Mouse (Mus musculus): Measurements from ENCODE around the gene Fgd3. TPM values are rescaled to one million over a fixed set of nuclear protein-coding genes. Genes with fewer than 3 reads are reported as not detected.
A peak's percentile ranks its signal among the peaks of the same experiment; 100 is the strongest.

Gene Fgd3
- total and polyA plus RNA-seq, 2 experiments from 2014 or later: 2.1 to 12.0 TPM

GRCm38 (mm10) chr13:49247232-49247739, 72.8 kb downstream of the Fgd3 start:
- DNase-seq (ENCODE audit: low spot score) (no peak), ATAC-seq (ENCODE audit: low FRiP score) (no peak)
- Histone ChIP-seq H3K4me2 (ENCODE audit: low read depth, low read length, poor library complexity, severe bottlenecking) (peak overlapping the region; percentile 59), H3K4me1 (ENCODE audit: insufficient read depth, low read length) (peaks cover 6% of the 10 kb centered on the region; the same call in 1 of the 2 replicates), H3K9me3 (ENCODE audit: low read length) (no peaks in the 10 kb centered on the region), H3K9ac (replicated peaks; ENCODE audit: low read length, poor library complexity, severe bottlenecking) (no peak overlapping the region), H3K27ac (ENCODE audit: low read depth, low read length) (no peak overlapping the region), H3K27me3 (ENCODE audit: insufficient read depth, low read length) (peaks cover 23% of the 10 kb centered on the region), H3K4me3 (ENCODE audit: low read depth, low read length) (peak overlapping the region; percentile 31; the same call in 1 of the 2 replicates), H3K36me3 (ENCODE audit: insufficient read depth, low read length) (no peaks in the 10 kb centered on the region)
- no peak for TF ChIP-seq CTCF (IDR thresholded peaks at IDR 0.05)
- WGBS: 42% methylated on average over 12 of the region's 12 CpGs

- H3K36me3 ChIP-seq (ENCODE audit: insufficient read depth, low read length): no peaks in the 10 kb centered on the region
- ATAC-seq (ENCODE audit: low FRiP score): no peak
- TF ChIP-seq CTCF (IDR thresholded peaks at IDR 0.05): no peak
Observed at GRCm38 (mm10) chr13:49246626-49247025, 73.5 kb downstream of the Fgd3 start.

GRCm38 (mm10) chr13:49246011-49246410, 74.1 kb downstream of the Fgd3 start:
- Histone ChIP-seq H3K4me2 (ENCODE audit: low read depth, low read length, poor library complexity, severe bottlenecking) (no peak overlapping the region), H3K27ac (ENCODE audit: low read depth, low read length) (no peak overlapping the region), H3K27me3 (ENCODE audit: insufficient read depth, low read length) (peaks cover 23% of the 10 kb centered on the region), H3K4me1 (ENCODE audit: insufficient read depth, low read length) (peaks cover 6% of the 10 kb centered on the region; the same call in 1 of the 2 replicates), H3K36me3 (ENCODE audit: insufficient read depth, low read length) (no peaks in the 10 kb centered on the region), H3K4me3 (ENCODE audit: low read depth, low read length) (no peak overlapping the region), H3K9ac (replicated peaks; ENCODE audit: low read length, poor library complexity, severe bottlenecking) (no peak overlapping the region), H3K9me3 (ENCODE audit: low read length) (no peaks in the 10 kb centered on the region)
- no peak for TF ChIP-seq CTCF (IDR thresholded peaks at IDR 0.05)
- DNase-seq (ENCODE audit: low spot score) (no peak), ATAC-seq (ENCODE audit: low FRiP score) (no peak)
- WGBS: 69% methylated on average over 3 of the region's 3 CpGs

More at GRCm38 (mm10) chr13:49246626-49247025, 73.5 kb downstream of the Fgd3 start:
- Histone ChIP-seq H3K27me3 (ENCODE audit: insufficient read depth, low read length) (peaks cover 23% of the 10 kb centered on the region), H3K9me3 (ENCODE audit: low read length) (no peaks in the 10 kb centered on the region), H3K27ac (ENCODE audit: low read depth, low read length) (no peak overlapping the region), H3K4me2 (ENCODE audit: low read depth, low read length, poor library complexity, severe bottlenecking) (no peak overlapping the region), H3K9ac (replicated peaks; ENCODE audit: low read length, poor library complexity, severe bottlenecking) (no peak overlapping the region), H3K4me3 (ENCODE audit: low read depth, low read length) (no peak overlapping the region), H3K4me1 (ENCODE audit: insufficient read depth, low read length) (peaks cover 6% of the 10 kb centered on the region; the same call in 1 of the 2 replicates)
- 78% methylated on average over 2 of the region's 2 CpGs for WGBS
- no peak for DNase-seq (ENCODE audit: low spot score)

GRCm38 (mm10) chr13:49245251-49245650, 74.9 kb downstream of the Fgd3 start:
- 57% methylated on average over 4 of the region's 4 CpGs for WGBS

GRCm38 (mm10) chr13:49243492-49243891, 76.6 kb downstream of the Fgd3 start:
- Histone ChIP-seq H3K36me3 (ENCODE audit: insufficient read depth, low read length) (no peaks in the 10 kb centered on the region), H3K4me1 (ENCODE audit: insufficient read depth, low read length) (peaks cover 6% of the 10 kb centered on the region; the same call in 1 of the 2 replicates), H3K9me3 (ENCODE audit: low read length) (no peaks in the 10 kb centered on the region), H3K4me3 (ENCODE audit: low read depth, low read length) (no peak overlapping the region), H3K27ac (ENCODE audit: low read depth, low read length) (no peak overlapping the region), H3K27me3 (ENCODE audit: insufficient read depth, low read length) (peaks cover 22% of the 10 kb centered on the region), H3K4me2 (ENCODE audit: low read depth, low read length, poor library complexity, severe bottlenecking) (no peak overlapping the region), H3K9ac (replicated peaks; ENCODE audit: low read length, poor library complexity, severe bottlenecking) (no peak overlapping the region)
- no peak for DNase-seq (ENCODE audit: low spot score)
- TF ChIP-seq CTCF (IDR thresholded peaks at IDR 0.05): no peak
- 91% methylated on average over 2 of the region's 2 CpGs for WGBS
- ATAC-seq (ENCODE audit: low FRiP score): no peak

More at GRCm38 (mm10) chr13:49245251-49245650, 74.9 kb downstream of the Fgd3 start:
- H3K36me3 ChIP-seq (ENCODE audit: insufficient read depth, low read length): no peaks in the 10 kb centered on the region
- no peaks in the 10 kb centered on the region for H3K9me3 ChIP-seq (ENCODE audit: low read length)
- TF ChIP-seq CTCF (IDR thresholded peaks at IDR 0.05): no peak
- H3K27ac ChIP-seq (ENCODE audit: low read depth, low read length): no peak overlapping the region
- no peak for ATAC-seq (ENCODE audit: low FRiP score)
- H3K4me1 ChIP-seq (ENCODE audit: insufficient read depth, low read length): peaks cover 6% of the 10 kb centered on the region; the same call in 1 of the 2 replicates
- no peak overlapping the region for H3K4me3 ChIP-seq (ENCODE audit: low read depth, low read length)
- DNase-seq (ENCODE audit: low spot score): no peak
- H3K9ac ChIP-seq (replicated peaks; ENCODE audit: low read length, poor library complexity, severe bottlenecking): no peak overlapping the region
- H3K27me3 ChIP-seq (ENCODE audit: insufficient read depth, low read length): peaks cover 23% of the 10 kb centered on the region
- no peak overlapping the region for H3K4me2 ChIP-seq (ENCODE audit: low read depth, low read length, poor library complexity, severe bottlenecking)

- Histone ChIP-seq H3K4me3 (ENCODE audit: low read depth, low read length) (no peak overlapping the region), H3K4me2 (ENCODE audit: low read depth, low read length, poor library complexity, severe bottlenecking) (no peak overlapping the region), H3K27ac (ENCODE audit: low read depth, low read length) (no peak overlapping the region), H3K36me3 (ENCODE audit: insufficient read depth, low read length) (no peaks in the 10 kb centered on the region), H3K9ac (replicated peaks; ENCODE audit: low read length, poor library complexity, severe bottlenecking) (no peak overlapping the region), H3K27me3 (ENCODE audit: insufficient read depth, low read length) (peaks cover 12% of the 10 kb centered on the region), H3K9me3 (ENCODE audit: low read length) (no peaks in the 10 kb centered on the region), H3K4me1 (ENCODE audit: insufficient read depth, low read length) (no peaks in the 10 kb centered on the region)
- no peak for TF ChIP-seq CTCF (IDR thresholded peaks at IDR 0.05)
- ATAC-seq (ENCODE audit: low FRiP score): no peak
- no peak for DNase-seq (ENCODE audit: low spot score)
- 69% methylated on average over 9 of the region's 9 CpGs for WGBS
Observed at GRCm38 (mm10) chr13:49242321-49243065, 77.6 kb downstream of the Fgd3 start.

Measured in midbrain, postnatal 0 days (tissue).